Mouse (Mus musculus) c-Kit-positive CD71-positive TER-119-negative erythroid progenitor cells, embryonic 14.5 days (primary cell): ENCODE results near the gene Cgnl1.

ENCODE experiments used
- DNase-seq: peaks from one replicate; pipeline ENCODE4 v3.0.0-alpha.2; 2013; ENCODE audit warnings: low read depth

Gene Cgnl1

GRCm38 (mm10) chr9:71766902-71767301, 4.5 kb downstream of the Cgnl1 start:
- DNase-seq = no peak

- DNase-seq = no peak
Observed at GRCm38 (mm10) chr9:71766306-71766705, 5.1 kb downstream of the Cgnl1 start.

GRCm38 (mm10) chr9:71764551-71764950, 6.9 kb downstream of the Cgnl1 start:
- DNase-seq = no peak

GRCm38 (mm10) chr9:71763273-71763672, 8.1 kb downstream of the Cgnl1 start:
- no peak for DNase-seq

- no peak for DNase-seq
Observed at GRCm38 (mm10) chr9:71761663-71762062, 9.7 kb downstream of the Cgnl1 start.

GRCm38 (mm10) chr9:71760518-71761141, 10.8 kb downstream of the Cgnl1 start:
- no peak for DNase-seq

GRCm38 (mm10) chr9:71759893-71760292, 11.5 kb downstream of the Cgnl1 start:
- no peak for DNase-seq

- DNase-seq = no peak
Observed at GRCm38 (mm10) chr9:71757386-71757785, 14.0 kb downstream of the Cgnl1 start.

GRCm38 (mm10) chr9:71756916-71757315, 14.5 kb downstream of the Cgnl1 start:
- DNase-seq = no peak

GRCm38 (mm10) chr9:71753981-71754380, 17.4 kb downstream of the Cgnl1 start:
- no peak for DNase-seq

GRCm38 (mm10) chr9:71753529-71753928, 17.9 kb downstream of the Cgnl1 start:
- no peak for DNase-seq

GRCm38 (mm10) chr9:71753117-71753516, 18.3 kb downstream of the Cgnl1 start:
- DNase-seq = no peak

GRCm38 (mm10) chr9:71750015-71750672, 21.3 kb downstream of the Cgnl1 start:
- DNase-seq = no peak

- DNase-seq = peak; percentile 17
Observed at GRCm38 (mm10) chr9:71746405-71746804, 25.0 kb downstream of the Cgnl1 start.

- no peak for DNase-seq
Observed at GRCm38 (mm10) chr9:71738081-71738930, 33.1 kb downstream of the Cgnl1 start.

- DNase-seq = no peak
Observed at GRCm38 (mm10) chr9:71737257-71738023, 34.0 kb downstream of the Cgnl1 start.

- DNase-seq = no peak
Observed at GRCm38 (mm10) chr9:71735886-71736285, 35.5 kb downstream of the Cgnl1 start.

- DNase-seq = no peak
Observed at GRCm38 (mm10) chr9:71733559-71733958, 37.8 kb downstream of the Cgnl1 start.

- no peak for DNase-seq
Observed at GRCm38 (mm10) chr9:71728822-71729311, 42.5 kb downstream of the Cgnl1 start.

GRCm38 (mm10) chr9:71727233-71727632, 44.2 kb downstream of the Cgnl1 start:
- no peak for DNase-seq

- DNase-seq = no peak
Observed at GRCm38 (mm10) chr9:71726121-71726520, 45.3 kb downstream of the Cgnl1 start.

GRCm38 (mm10) chr9:71722366-71722765, 49.0 kb downstream of the Cgnl1 start:
- no peak for DNase-seq
